Mouse (Mus musculus) lung, embryonic 16.5 days (tissue): Measurements from ENCODE around the gene Vav3. TPM values are rescaled to one million over a fixed set of nuclear protein-coding genes. Genes with fewer than 3 reads are reported as not detected.

ENCODE experiments used
- ATAC-seq: fragments of 200-750 bp; cut with Nextera tagmentation; 2 replicates; pipeline ENCODE4 v1.8.0; 2017; ENCODE audit warnings: low read depth, mild to moderate bottlenecking, moderate library complexity
- H3K27ac ChIP-seq: fragments of 300-500 bp; sonication (generic); 2 replicates; pipeline ENCODE4 v1.5.1; 2014; ENCODE audit warnings: mild to moderate bottlenecking, control low read depth, low read length
- H3K27me3 ChIP-seq: fragments of 300-500 bp; sonication (generic); 2 replicates; pipeline ENCODE4 v1.6.1; 2014; ENCODE audit warnings: low read depth, low read length, mixed read lengths; ENCODE audit not compliant: control insufficient read depth, insufficient read depth
- H3K36me3 ChIP-seq: fragments of 300-500 bp; sonication (generic); 2 replicates; pipeline ENCODE4 v1.6.1; 2014; ENCODE audit warnings: low read length; ENCODE audit not compliant: control insufficient read depth, insufficient read depth
- H3K4me1 ChIP-seq: fragments of 300-500 bp; sonication (generic); replicated peaks from 2 replicates; pipeline ENCODE4 v1.6.1; 2014; ENCODE audit warnings: low read length, mixed read lengths; ENCODE audit not compliant: control insufficient read depth, insufficient read depth
- H3K4me2 ChIP-seq: fragments of 300-500 bp; sonication (generic); 2 replicates; pipeline ENCODE4 v1.6.1; 2014; ENCODE audit warnings: low read depth, low read length, control low read depth
- H3K4me3 ChIP-seq: fragments of 300-500 bp; sonication (generic); 2 replicates; pipeline ENCODE4 v1.5.1; 2014; ENCODE audit warnings: mild to moderate bottlenecking, low read length, control low read depth
- H3K9ac ChIP-seq: fragments of 300-500 bp; sonication (generic); 2 replicates; pipeline ENCODE4 v1.6.1; 2014; ENCODE audit warnings: low read length, control low read depth
- H3K9me3 ChIP-seq: fragments of 300-500 bp; sonication (generic); 2 replicates; pipeline ENCODE4 v1.6.1; 2016; ENCODE audit warnings: low read length; ENCODE audit not compliant: control insufficient read depth
- WGBS: fragments of 180-500 bp; shearing (Covaris S2); extraction: QIAGEN DNeasy Blood & Tissue Kit; methylation state at CpG from one replicate; pipeline ENCODE4 v1.1.7; 2014; 5-methylcytosine and 5-hydroxymethylcytosine counted together
- polyA plus RNA-seq: library from polyadenylated mRNA; unstranded; fragments of >200 nt; fragmentation: Nextera tagmentation; extraction: Ambion mirVana; gene quantifications from 2 replicates; pipeline ENCODE4 v1.2.1, GENCODE M21; 2015

The Vav3 gene
- polyA plus RNA-seq, 1 experiment from 2014 or later: 6.3 TPM

DNA sequence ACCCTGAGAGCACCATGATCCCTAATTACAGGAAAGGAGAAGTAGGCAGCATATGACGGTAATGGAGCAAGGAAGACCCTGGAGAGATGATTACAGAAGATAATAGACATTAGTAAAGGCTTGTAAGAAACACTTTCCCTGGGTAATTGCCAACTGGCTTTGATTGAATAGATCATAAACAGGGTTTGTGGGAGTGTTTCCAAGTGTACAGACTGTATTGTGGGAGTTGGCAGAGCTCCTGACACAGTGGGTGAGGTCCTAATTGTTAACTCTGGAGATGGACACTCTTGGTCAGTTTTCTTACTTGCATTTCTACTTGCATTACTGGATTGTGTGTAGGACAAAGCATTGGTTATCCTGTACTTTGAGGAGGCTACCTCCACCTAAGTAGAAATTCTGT, 298.9 kb downstream of the Vav3 start:
- Histone ChIP-seq H3K4me2 (no peak overlapping the region), H3K36me3 (no peaks in the 10 kb centered on the region), H3K27me3 (no peaks in the 10 kb centered on the region), H3K9me3 (no peaks in the 10 kb centered on the region), H3K9ac (no peak overlapping the region), H3K4me3 (no peak overlapping the region), H3K4me1 (0 out of 2 replicates have a peak, but pooled peaks cover 5% of the 10 kb centered on the region), H3K27ac (no peak overlapping the region)
- WGBS: 40% methylated on average over 1 of the region's 1 CpGs
- no peak; the same call in 1 of the 2 replicates for ATAC-seq

DNA sequence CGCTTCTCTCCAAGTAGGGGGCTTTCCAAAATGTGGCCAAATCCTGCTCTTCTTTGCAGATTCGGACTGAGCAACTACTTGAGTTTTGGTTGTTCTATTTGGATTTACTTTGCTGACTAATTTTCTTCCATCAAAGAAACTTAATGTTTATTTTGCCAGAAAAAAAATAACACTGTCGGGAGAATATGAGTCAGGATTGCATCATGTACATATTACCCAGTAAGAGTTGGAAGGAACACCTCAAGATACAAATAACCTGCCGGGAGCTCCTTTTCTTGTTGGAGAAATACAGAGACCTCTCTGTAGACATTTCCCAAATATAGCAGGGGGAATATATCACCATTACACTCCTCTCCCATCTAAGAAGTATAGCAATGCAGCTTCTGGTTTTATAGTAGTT, 300.3 kb downstream of the Vav3 start:
- H3K27me3 ChIP-seq: no peaks in the 10 kb centered on the region
- 0 out of 2 replicates have a peak, but pooled peaks cover 5% of the 10 kb centered on the region for H3K4me1 ChIP-seq
- WGBS: 79% methylated on average over 4 of the region's 4 CpGs
- H3K27ac ChIP-seq: no peak overlapping the region
- H3K4me3 ChIP-seq: no peak overlapping the region
- no peak for ATAC-seq
- H3K9ac ChIP-seq: no peak overlapping the region
- H3K36me3 ChIP-seq: no peaks in the 10 kb centered on the region
- no peaks in the 10 kb centered on the region for H3K9me3 ChIP-seq
- no peak overlapping the region for H3K4me2 ChIP-seq

DNA sequence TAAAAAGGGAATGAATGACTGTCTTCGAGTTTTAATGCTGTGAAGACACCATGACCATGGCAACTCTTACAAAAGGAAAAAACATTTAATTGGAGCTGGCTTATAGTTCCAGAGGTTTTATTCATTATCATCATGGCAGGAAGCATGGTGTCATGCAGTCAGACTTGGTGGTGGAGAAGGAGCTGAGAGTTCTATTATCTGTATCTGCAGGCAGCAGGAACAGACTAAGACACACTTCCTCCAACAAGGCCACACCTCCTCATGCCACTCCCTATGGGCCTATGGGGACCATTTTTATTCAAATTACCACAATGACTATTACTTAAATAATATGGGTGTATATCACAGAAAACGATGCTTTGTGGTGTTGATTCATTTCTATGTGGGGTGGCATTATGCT, 307.8 kb downstream of the Vav3 start:
- H3K4me2 ChIP-seq: no peak overlapping the region
- H3K9me3 ChIP-seq: no peaks in the 10 kb centered on the region
- ATAC-seq: no peak
- H3K9ac ChIP-seq: no peak overlapping the region
- WGBS: 80% methylated on average over 2 of the region's 2 CpGs
- H3K4me1 ChIP-seq: no peaks in the 10 kb centered on the region
- no peaks in the 10 kb centered on the region for H3K27me3 ChIP-seq
- no peaks in the 10 kb centered on the region for H3K36me3 ChIP-seq
- no peak overlapping the region for H3K27ac ChIP-seq
- H3K4me3 ChIP-seq: no peak overlapping the region

DNA sequence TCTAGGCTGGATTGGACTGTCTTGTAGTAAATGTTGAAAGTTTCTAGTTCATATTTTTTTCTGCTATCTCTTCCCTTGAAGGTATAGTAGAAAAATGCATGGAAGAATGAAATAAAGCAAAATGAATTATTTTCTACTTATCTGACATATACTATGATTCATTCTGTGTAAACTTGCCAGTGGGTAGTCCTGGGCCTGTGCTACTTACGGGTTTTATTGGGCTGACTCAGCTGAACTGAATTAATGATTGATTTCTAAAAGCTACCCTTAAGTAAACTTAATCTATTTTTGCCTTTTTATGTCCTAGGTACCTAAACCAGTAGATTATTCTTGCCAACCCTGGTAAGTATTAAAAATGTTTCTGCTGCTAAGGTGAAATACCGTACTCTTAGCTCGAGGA, 311.0 kb downstream of the Vav3 start:
- Histone ChIP-seq H3K27ac (no peak overlapping the region), H3K4me1 (no peaks in the 10 kb centered on the region), H3K9me3 (no peaks in the 10 kb centered on the region), H3K4me3 (no peak overlapping the region), H3K4me2 (no peak overlapping the region), H3K9ac (no peak overlapping the region), H3K27me3 (no peaks in the 10 kb centered on the region), H3K36me3 (no peaks in the 10 kb centered on the region)
- 85% methylated on average over 3 of the region's 3 CpGs for WGBS
- no peak for ATAC-seq

DNA sequence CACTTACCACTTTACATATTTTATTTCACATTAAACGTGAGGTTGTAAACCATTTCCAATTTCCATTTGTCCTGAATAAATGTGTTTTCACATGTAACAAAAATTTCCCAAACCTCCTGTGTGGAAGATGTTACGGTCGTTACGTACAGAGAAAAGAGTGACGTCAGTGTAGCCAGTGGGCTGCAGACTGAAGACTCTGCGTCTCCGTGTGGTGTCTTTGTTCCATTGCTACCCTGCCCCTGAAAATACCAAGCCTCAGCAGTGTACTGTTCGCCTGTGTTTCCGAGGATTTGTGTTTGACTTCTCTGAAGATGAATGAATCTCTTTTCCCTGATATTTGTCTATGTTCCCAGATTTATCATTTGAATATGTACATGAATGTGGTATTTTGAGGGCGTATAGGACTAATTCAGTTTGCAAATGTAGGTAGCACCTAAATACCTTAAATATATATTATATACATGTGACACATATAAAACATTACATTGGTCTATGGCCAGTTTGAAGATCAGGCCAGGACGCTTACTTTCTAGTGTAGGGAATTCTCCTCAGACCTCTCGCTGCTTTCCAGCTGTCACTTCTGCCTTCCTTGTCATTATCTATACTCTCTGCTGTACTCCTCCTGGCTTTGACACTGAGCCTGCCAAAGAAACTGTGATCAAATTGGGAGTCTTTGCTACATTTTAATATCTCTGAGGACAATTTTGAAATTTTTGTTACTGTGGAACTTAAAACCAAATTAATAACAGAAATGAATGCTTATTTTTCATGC, 312.6 kb downstream of the Vav3 start:
- Histone ChIP-seq H3K4me2 (no peak overlapping the region), H3K27ac (no peak overlapping the region), H3K9ac (no peak overlapping the region), H3K4me1 (no peaks in the 10 kb centered on the region), H3K36me3 (no peaks in the 10 kb centered on the region), H3K27me3 (no peaks in the 10 kb centered on the region), H3K9me3 (no peaks in the 10 kb centered on the region), H3K4me3 (no peak overlapping the region)
- 80% methylated on average over 12 of the region's 12 CpGs for WGBS
- no peak for ATAC-seq

DNA sequence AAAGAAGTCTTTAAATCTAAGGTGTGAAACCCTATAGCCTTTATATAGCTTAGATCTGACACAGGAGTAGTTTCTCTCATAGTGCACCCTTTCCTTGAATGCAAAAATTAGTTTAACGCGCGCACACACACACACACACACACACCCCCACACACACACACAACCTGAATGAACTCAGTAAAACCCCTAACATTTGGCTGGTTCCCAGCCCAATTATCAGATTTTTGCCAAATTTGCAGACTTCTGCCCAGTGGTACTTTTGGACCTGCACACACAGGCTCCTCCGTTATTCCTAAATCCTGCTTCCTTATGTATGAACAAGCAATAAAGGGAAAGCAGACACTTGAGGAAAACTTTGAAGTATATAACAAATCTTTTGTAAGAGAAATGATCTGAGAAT, 313.9 kb downstream of the Vav3 start:
- no peak overlapping the region for H3K9ac ChIP-seq
- H3K9me3 ChIP-seq: no peaks in the 10 kb centered on the region
- no peak overlapping the region for H3K27ac ChIP-seq
- 90% methylated on average over 4 of the region's 4 CpGs for WGBS
- ATAC-seq: no peak
- H3K4me3 ChIP-seq: no peak overlapping the region
- H3K4me2 ChIP-seq: no peak overlapping the region
- H3K36me3 ChIP-seq: no peaks in the 10 kb centered on the region
- no peaks in the 10 kb centered on the region for H3K27me3 ChIP-seq
- no peaks in the 10 kb centered on the region for H3K4me1 ChIP-seq

DNA sequence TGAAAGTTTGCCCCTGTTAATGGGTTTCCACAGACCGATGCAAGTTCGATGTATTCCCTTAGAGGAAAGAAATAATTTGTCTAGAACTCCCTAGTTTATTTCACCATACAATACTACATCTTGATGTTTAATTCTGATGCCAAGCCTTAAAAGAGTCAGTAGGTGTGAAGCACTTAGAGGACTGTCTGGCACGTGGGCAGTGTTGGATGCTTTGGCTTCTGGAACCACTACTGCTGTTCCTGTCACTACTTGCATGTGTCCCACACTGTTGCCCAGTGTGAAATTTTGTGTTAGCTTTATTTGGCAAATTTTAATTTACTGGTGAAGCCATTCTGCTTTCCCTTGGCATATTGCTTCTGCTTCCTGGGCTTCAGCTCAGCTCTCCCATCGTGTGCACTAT, 331.3 kb downstream of the Vav3 start:
- Histone ChIP-seq H3K36me3 (no peaks in the 10 kb centered on the region), H3K27ac (no peak overlapping the region), H3K4me2 (no peak overlapping the region), H3K9me3 (no peaks in the 10 kb centered on the region), H3K27me3 (no peaks in the 10 kb centered on the region), H3K9ac (no peak overlapping the region), H3K4me3 (no peak overlapping the region), H3K4me1 (no peaks in the 10 kb centered on the region)
- no peak for ATAC-seq
- WGBS: 88% methylated on average over 4 of the region's 4 CpGs

DNA sequence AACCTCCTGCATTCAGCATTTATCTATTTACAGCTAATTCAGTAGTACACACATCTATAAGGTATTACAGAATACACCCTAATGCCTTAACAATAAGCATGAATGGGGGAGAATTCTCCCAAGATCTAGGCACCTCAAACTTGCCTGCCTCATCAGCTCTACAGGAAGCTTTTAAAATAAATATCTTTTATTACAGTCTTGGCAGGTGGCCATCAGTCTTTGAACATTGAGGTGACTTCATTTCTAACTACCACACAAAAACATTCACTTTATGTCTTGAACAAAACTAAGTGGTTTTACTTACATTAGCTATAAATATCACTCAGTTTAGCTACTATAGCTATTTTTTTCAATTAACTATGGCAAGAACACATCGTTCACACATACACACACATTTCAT, 332.5 kb downstream of the Vav3 start:
- WGBS: 73% methylated on average over 1 of the region's 1 CpGs
- no peaks in the 10 kb centered on the region for H3K9me3 ChIP-seq
- no peak overlapping the region for H3K9ac ChIP-seq
- H3K4me1 ChIP-seq: no peaks in the 10 kb centered on the region
- no peak overlapping the region for H3K27ac ChIP-seq
- H3K4me2 ChIP-seq: no peak overlapping the region
- no peak for ATAC-seq
- H3K4me3 ChIP-seq: no peak overlapping the region
- H3K27me3 ChIP-seq: no peaks in the 10 kb centered on the region
- H3K36me3 ChIP-seq: no peaks in the 10 kb centered on the region

DNA sequence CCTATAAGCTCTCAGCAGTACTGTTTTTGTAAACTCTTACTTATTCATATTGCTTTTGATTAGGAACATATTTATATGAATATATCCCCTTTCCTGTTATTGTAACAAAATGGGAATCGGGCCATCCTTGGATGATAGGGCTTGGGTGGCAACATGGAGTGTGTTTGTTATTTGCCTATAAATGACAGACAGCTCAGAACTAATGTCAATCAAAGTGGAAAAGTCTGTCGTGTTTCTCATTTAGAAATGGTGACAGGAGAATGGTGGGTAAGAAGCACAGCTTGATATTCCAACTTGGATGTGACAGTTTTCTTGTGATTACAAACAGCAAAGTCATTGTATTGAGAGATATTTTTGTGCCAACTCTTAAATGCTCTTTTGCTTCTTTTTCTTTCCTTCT, 339.8 kb downstream of the Vav3 start:
- Histone ChIP-seq H3K27ac (no peak overlapping the region), H3K4me1 (no peaks in the 10 kb centered on the region), H3K9ac (no peak overlapping the region), H3K27me3 (no peaks in the 10 kb centered on the region), H3K4me2 (no peak overlapping the region), H3K9me3 (no peaks in the 10 kb centered on the region), H3K4me3 (no peak overlapping the region), H3K36me3 (no peaks in the 10 kb centered on the region)
- no peak for ATAC-seq
- WGBS: 70% methylated on average over 2 of the region's 2 CpGs

DNA sequence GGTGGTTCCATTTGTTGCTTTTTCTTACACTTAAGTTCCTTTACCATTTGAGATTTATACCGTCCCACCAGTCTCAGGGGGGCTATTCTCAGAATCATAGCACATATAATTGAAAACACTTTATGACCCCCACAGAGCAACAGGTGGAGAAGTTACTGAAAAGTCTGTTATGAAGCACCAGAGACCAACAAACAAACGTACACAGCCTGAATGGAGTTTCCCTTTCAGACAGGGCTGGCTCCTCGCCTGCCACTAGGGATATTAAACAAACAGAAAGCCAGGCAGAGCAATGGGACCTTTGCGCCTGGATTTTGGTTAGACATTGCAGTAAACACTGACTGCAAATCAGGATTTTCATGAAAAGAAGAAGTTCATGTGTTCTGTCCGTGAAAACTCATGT, 341.4 kb downstream of the Vav3 start:
- WGBS: 76% methylated on average over 5 of the region's 5 CpGs
- no peak for ATAC-seq
- Histone ChIP-seq H3K36me3 (no peaks in the 10 kb centered on the region), H3K27me3 (no peaks in the 10 kb centered on the region), H3K4me1 (no peaks in the 10 kb centered on the region), H3K27ac (no peak overlapping the region), H3K4me2 (no peak overlapping the region), H3K9ac (no peak overlapping the region), H3K4me3 (no peak overlapping the region), H3K9me3 (no peaks in the 10 kb centered on the region)
